In genomic region chr5:115957177-115957576, GRCm38 (mm10) we compare ENCODE assay signal across 16 mouse cellular contexts.
DNase-seq lines count a peak whose midpoint lies in the region; TF ChIP-seq lines count a peak whose summit lies in the region.
"Had no signal": no experiment of that assay in that cellular context is flagged by ENCODE, and none has a peak within 500 bp of the region (broad histone marks: within the 10 kb centered on the region; RNA-seq: fewer than 3 reads in every experiment).

No protein-coding gene starts in this region.

- no peak for DNase-seq in layer of hippocampus, adult 2 months (ENCODE audit: low spot score in 2 of 2)
- no peak for DNase-seq in layer of hippocampus, adult 9-11 months
- peak; percentile 21 for DNase-seq in 3T3-L1 (ENCODE audit: low read depth, low spot score)
- peak; percentile 7 for DNase-seq in A20 (ENCODE audit: low read depth, low spot score)
- no peak for DNase-seq in brain, embryonic 14.5 days (ENCODE audit: low read depth)
- no peak for DNase-seq in cerebellum, postnatal 36 days
- DNase-seq in neural tube, embryonic 10.5 days (ENCODE audit: extremely low spot score, low spot score): no peak
- DNase-seq: adrenal gland, adult 2 months; heart, postnatal 36 days; kidney, adult 8-10 months; spleen, adult 18-20 months had no signal

- H3K4me3 ChIP-seq in layer of hippocampus, adult 2 months: no peak overlapping the region
- H3K4me3 ChIP-seq: embryonic facial prominence, embryonic 12.5 days; forebrain, embryonic 15.5 days; heart, embryonic 12.5 days; lung, embryonic 15.5 days; midbrain, embryonic 13.5 days had no signal

- peak; percentile 48 for TF ChIP-seq CTCF in layer of hippocampus, adult 2 months (conservative IDR thresholded peaks at IDR 0.05)
- peak; percentile 29; the same call in 1 of the 2 replicates for TF ChIP-seq CTCF in brain, embryonic 14.5 days (IDR thresholded peaks at IDR 0.05; ENCODE audit: borderline replicate concordance, extremely low read depth, insufficient read depth, insufficient read length)

- H3K27ac ChIP-seq in layer of hippocampus, adult 2 months: no peak overlapping the region
- H3K27ac ChIP-seq: embryonic facial prominence, embryonic 12.5 days; forebrain, embryonic 15.5 days; lung, embryonic 15.5 days; midbrain, embryonic 13.5 days had no signal

- TF ChIP-seq POLR2A in brain, embryonic 14.5 days (IDR thresholded peaks at IDR 0.05; ENCODE audit: borderline replicate concordance, extremely low read depth, insufficient read depth, insufficient read length, poor library complexity, severe bottlenecking): no peak

Comparison
In these comparisons a context has a peak if more than half of its experiments do, and no peak if none do; other contexts are left out.
1. DNase-seq: peak in 3T3-L1 (single experiment) and A20 (single experiment); none in layer of hippocampus, adult 2 months (0 of 2), layer of hippocampus, adult 9-11 months (single experiment), brain, embryonic 14.5 days (single experiment), cerebellum, postnatal 36 days (0 of 2) and neural tube, embryonic 10.5 days (single experiment).